Mouse (Mus musculus): ENCODE data around the gene Shisal1. TPM values are rescaled to one million over a fixed set of nuclear protein-coding genes. Genes with fewer than 3 reads are reported as not detected.

Gene Shisal1
- polyA plus RNA-seq, 1 experiment = 6.1 TPM

DNA sequence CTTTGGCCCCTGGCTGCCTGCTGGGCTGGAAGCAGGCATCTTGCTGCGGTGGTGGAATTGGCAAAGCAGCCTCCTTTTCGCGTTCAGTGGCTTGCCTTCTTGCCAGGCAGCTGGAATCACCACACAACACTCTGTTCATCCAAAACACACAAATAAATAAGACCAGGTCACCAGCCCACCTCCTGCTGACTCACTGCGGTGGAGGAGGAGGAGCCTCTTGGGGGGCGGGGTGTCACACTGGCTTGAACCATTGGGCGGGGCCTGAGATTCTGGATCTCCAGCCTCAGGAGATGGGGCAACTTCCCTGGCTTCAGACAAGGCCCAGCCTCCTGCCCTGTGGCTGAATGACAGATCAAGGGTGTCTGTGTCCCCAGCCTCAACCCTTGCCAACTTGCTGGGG is 34.5 kb downstream of the Shisal1 start:
- Histone ChIP-seq H3K36me3 (ENCODE audit: control insufficient read depth, insufficient read depth, low read length) (no peaks in the 10 kb centered on the region), H3K27ac (ENCODE audit: insufficient read depth, low read depth, low read length) (no peak overlapping the region), H3K4me1 (ENCODE audit: control insufficient read depth, insufficient read depth, insufficient read length, low read length) (no peaks in the 10 kb centered on the region), H3K4me3 (ENCODE audit: low read depth, low read length) (no peak overlapping the region), H3K27me3 (ENCODE audit: control insufficient read depth, insufficient read depth, low read length) (no peaks in the 10 kb centered on the region)
- TF ChIP-seq CTCF (IDR thresholded peaks at IDR 0.05; ENCODE audit: extremely low read depth, insufficient read length, insufficient replicate concordance, low read depth, low read length) (no peak), POLR2A (IDR thresholded peaks at IDR 0.05; ENCODE audit: low read depth, low read length) (no peak)
- 31% methylated on average over 6 of the region's 6 CpGs for WGBS

DNA sequence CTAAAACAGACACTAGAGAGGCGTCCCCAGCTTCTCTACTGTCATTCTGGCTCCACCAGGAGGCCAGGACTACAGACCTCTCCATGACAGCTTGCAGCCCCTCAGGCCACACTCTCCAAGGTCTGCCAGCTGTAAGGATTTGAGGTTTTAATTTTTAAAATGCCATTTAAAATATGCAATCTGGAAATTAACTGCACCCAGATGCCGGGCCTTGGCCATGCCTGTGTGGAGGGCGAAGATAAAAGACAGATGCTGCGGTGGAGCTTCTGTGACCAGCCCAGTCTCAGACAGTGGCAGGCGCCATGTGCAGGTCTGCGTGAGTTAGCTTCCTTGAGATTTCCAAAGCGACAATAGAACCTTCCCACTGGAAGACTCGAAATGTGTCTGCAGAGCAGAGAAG is 36.8 kb downstream of the Shisal1 start:
- Histone ChIP-seq H3K4me3 (ENCODE audit: low read depth, low read length) (no peak overlapping the region), H3K36me3 (ENCODE audit: control insufficient read depth, insufficient read depth, low read length) (no peaks in the 10 kb centered on the region), H3K4me1 (ENCODE audit: control insufficient read depth, insufficient read depth, insufficient read length, low read length) (no peaks in the 10 kb centered on the region), H3K27ac (ENCODE audit: insufficient read depth, low read depth, low read length) (no peak overlapping the region), H3K27me3 (ENCODE audit: control insufficient read depth, insufficient read depth, low read length) (no peaks in the 10 kb centered on the region)
- WGBS = 85% methylated on average over 8 of the region's 8 CpGs
- no peak for TF ChIP-seq CTCF (IDR thresholded peaks at IDR 0.05; ENCODE audit: extremely low read depth, insufficient read length, insufficient replicate concordance, low read depth, low read length)
- no peak for TF ChIP-seq POLR2A (IDR thresholded peaks at IDR 0.05; ENCODE audit: low read depth, low read length)

DNA sequence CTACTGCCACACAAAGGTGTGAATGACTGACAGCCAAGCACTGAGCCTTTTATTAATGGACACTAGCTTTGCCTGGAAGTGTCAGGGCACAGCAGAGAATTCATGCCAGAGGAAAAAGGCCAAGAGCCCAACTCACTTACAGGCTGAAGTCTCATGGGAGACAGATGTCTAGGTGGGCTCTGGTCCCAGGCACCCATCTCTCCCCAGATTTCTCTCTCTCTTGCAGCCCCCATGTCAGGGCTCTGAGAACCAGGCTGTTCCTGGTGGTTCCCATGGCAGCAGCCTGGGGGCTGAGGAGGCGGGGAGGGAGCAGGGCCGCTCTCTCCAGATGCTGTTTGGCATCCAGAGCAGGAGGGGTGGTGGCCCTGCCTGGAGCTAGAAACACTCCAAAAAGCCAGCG is 38.3 kb downstream of the Shisal1 start:
- no peak overlapping the region for H3K27ac ChIP-seq (ENCODE audit: insufficient read depth, low read depth, low read length)
- WGBS = 81% methylated on average over 3 of the region's 3 CpGs
- TF ChIP-seq CTCF (IDR thresholded peaks at IDR 0.05; ENCODE audit: extremely low read depth, insufficient read length, insufficient replicate concordance, low read depth, low read length) (no peak), POLR2A (IDR thresholded peaks at IDR 0.05; ENCODE audit: low read depth, low read length) (no peak)
- no peaks in the 10 kb centered on the region for H3K27me3 ChIP-seq (ENCODE audit: control insufficient read depth, insufficient read depth, low read length)
- H3K36me3 ChIP-seq (ENCODE audit: control insufficient read depth, insufficient read depth, low read length) = no peaks in the 10 kb centered on the region
- H3K4me3 ChIP-seq (ENCODE audit: low read depth, low read length) = no peak overlapping the region
- H3K4me1 ChIP-seq (ENCODE audit: control insufficient read depth, insufficient read depth, insufficient read length, low read length) = no peaks in the 10 kb centered on the region

DNA sequence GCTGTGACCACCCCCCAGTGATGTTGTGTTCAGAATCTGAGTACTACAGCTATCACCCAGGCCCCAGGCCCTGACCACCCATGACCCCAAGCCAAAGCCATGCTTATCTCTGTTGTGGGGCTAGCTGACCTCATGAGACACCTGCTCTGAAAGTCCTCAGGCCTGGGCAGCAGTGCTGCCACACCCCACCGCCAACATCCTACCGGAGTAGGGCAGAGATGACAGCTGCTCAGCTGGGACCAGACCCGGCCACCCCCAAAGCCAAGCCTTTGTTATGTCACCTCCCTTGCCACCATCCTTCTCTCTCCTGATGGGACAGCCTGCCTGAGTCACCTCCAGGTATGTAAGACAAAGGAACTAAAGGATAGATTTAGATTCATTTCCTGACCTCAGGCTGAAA is 41.1 kb downstream of the Shisal1 start:
- no peaks in the 10 kb centered on the region for H3K27me3 ChIP-seq (ENCODE audit: control insufficient read depth, insufficient read depth, low read length)
- WGBS = 75% methylated on average over 3 of the region's 3 CpGs
- H3K4me3 ChIP-seq (ENCODE audit: low read depth, low read length) = no peak overlapping the region
- H3K4me1 ChIP-seq (ENCODE audit: control insufficient read depth, insufficient read depth, insufficient read length, low read length) = no peaks in the 10 kb centered on the region
- no peaks in the 10 kb centered on the region for H3K36me3 ChIP-seq (ENCODE audit: control insufficient read depth, insufficient read depth, low read length)
- H3K27ac ChIP-seq (ENCODE audit: insufficient read depth, low read depth, low read length) = no peak overlapping the region
- TF ChIP-seq CTCF (IDR thresholded peaks at IDR 0.05; ENCODE audit: extremely low read depth, insufficient read length, insufficient replicate concordance, low read depth, low read length) (no peak), POLR2A (IDR thresholded peaks at IDR 0.05; ENCODE audit: low read depth, low read length) (no peak)

GRCm38 (mm10) chr15:84403454-84404113 is 43.3 kb downstream of the Shisal1 start:
- Histone ChIP-seq H3K27ac (ENCODE audit: insufficient read depth, low read depth, low read length) (no peak overlapping the region), H3K4me3 (ENCODE audit: low read depth, low read length) (no peak overlapping the region), H3K4me1 (ENCODE audit: control insufficient read depth, insufficient read depth, insufficient read length, low read length) (no peaks in the 10 kb centered on the region), H3K36me3 (ENCODE audit: control insufficient read depth, insufficient read depth, low read length) (no peaks in the 10 kb centered on the region), H3K27me3 (ENCODE audit: control insufficient read depth, insufficient read depth, low read length) (no peaks in the 10 kb centered on the region)
- TF ChIP-seq POLR2A (IDR thresholded peaks at IDR 0.05; ENCODE audit: low read depth, low read length) = no peak
- no peak for TF ChIP-seq CTCF (IDR thresholded peaks at IDR 0.05; ENCODE audit: extremely low read depth, insufficient read length, insufficient replicate concordance, low read depth, low read length)
- WGBS = 73% methylated on average over 10 of the region's 10 CpGs

- no peak overlapping the region for H3K4me3 ChIP-seq (ENCODE audit: low read depth, low read length)
- H3K36me3 ChIP-seq (ENCODE audit: control insufficient read depth, insufficient read depth, low read length) = no peaks in the 10 kb centered on the region
- WGBS = 89% methylated on average over 4 of the region's 4 CpGs
- no peaks in the 10 kb centered on the region for H3K27me3 ChIP-seq (ENCODE audit: control insufficient read depth, insufficient read depth, low read length)
- no peak for TF ChIP-seq POLR2A (IDR thresholded peaks at IDR 0.05; ENCODE audit: low read depth, low read length)
- no peak for TF ChIP-seq CTCF (IDR thresholded peaks at IDR 0.05; ENCODE audit: extremely low read depth, insufficient read length, insufficient replicate concordance, low read depth, low read length)
- H3K4me1 ChIP-seq (ENCODE audit: control insufficient read depth, insufficient read depth, insufficient read length, low read length) = no peaks in the 10 kb centered on the region
- H3K27ac ChIP-seq (ENCODE audit: insufficient read depth, low read depth, low read length) = no peak overlapping the region
These were observed 48.3 kb downstream of the Shisal1 start for GRCm38 (mm10) chr15:84398617-84399016.

DNA sequence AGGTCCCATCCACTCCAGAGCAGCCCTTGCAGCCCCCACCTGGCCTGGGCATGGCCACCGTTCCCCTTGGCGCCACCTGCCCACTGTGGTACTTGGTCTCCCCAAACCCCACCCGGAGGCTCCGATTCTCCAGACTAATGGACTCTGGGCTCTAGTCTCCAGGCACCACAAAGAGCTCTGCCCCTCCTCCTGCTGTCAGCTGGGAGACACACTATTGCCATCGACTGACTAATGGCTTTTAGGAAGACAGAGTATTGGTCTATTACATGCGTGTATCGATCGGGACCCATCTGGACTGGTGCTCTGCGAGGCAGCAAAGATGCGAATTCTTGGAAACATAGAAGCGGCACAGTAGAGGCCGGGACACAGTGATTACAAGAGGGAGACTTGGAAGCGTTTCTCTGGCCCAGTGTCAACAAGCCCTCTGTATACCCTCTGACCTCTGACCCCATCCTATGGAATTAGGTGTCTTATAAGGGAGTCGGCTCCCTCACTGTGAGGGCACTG is 49.2 kb downstream of the Shisal1 start:
- Histone ChIP-seq H3K27ac (ENCODE audit: insufficient read depth, low read depth, low read length) (no peak overlapping the region), H3K4me3 (ENCODE audit: low read depth, low read length) (no peak overlapping the region), H3K4me1 (ENCODE audit: control insufficient read depth, insufficient read depth, insufficient read length, low read length) (no peaks in the 10 kb centered on the region), H3K36me3 (ENCODE audit: control insufficient read depth, insufficient read depth, low read length) (no peaks in the 10 kb centered on the region), H3K27me3 (ENCODE audit: control insufficient read depth, insufficient read depth, low read length) (no peaks in the 10 kb centered on the region)
- TF ChIP-seq POLR2A (IDR thresholded peaks at IDR 0.05; ENCODE audit: low read depth, low read length) (no peak), CTCF (IDR thresholded peaks at IDR 0.05; ENCODE audit: extremely low read depth, insufficient read length, insufficient replicate concordance, low read depth, low read length) (no peak)
- WGBS = 66% methylated on average over 14 of the region's 14 CpGs

Measured in small intestine, adult 2 months (tissue).